In the genomic region with DNA sequence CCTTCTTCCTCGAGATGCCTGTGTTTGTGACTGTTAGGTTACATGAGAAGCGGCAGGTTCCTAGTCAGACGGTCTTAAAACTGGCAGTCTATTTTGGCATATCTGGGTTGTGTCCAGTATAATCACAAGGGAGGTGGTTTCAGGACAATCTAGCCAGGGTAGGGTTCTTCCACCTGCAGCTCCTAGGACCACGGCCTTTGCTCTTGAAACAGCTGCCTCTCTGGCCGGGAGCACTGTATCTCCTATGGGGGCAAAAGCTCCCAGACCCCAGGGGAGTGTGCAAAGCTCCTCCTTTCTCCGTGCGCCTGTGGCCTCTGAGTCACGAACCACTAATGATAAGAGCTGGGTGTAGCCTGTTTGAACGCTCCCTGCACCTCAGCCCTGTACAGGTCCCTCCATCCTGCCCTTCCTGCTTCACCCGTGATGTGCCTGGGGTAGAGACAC, we compare ENCODE assay signal across 13 mouse cellular contexts. TPM values are rescaled to one million over a fixed set of nuclear protein-coding genes. Genes with fewer than 3 reads are reported as not detected.
A peak's percentile ranks its signal among the peaks of the same experiment; 100 is the strongest.
DNase-seq lines count a peak whose midpoint lies in the region; ATAC-seq and TF ChIP-seq lines count a peak whose summit lies in the region.
"Had no signal": no experiment of that assay in that cellular context is flagged by ENCODE, and none has a peak within 500 bp of the region (broad histone marks: within the 10 kb centered on the region; RNA-seq: fewer than 3 reads in every experiment).

No protein-coding gene starts in this region.

- peak overlapping the region; percentile 5 to 30; a peak in 1 of 4 replicates for H3K4me3 ChIP-seq in liver, embryonic 14.5 days (ENCODE audit: insufficient read depth in 1 of 2, low read depth in 2 of 2, low read length in 2 of 2)
- no peak overlapping the region for H3K4me3 ChIP-seq in limb, embryonic 10.5 days
- H3K4me3 ChIP-seq in hindbrain, embryonic 12.5 days = no peak overlapping the region
- H3K4me3 ChIP-seq: neural tube, embryonic 13.5 days had no signal

- DNase-seq in CD4-positive, CD25-positive, alpha-beta regulatory T cell, adult 2 months (ENCODE audit: low read depth, low spot score) = peak; percentile 44
- DNase-seq in urinary bladder, postnatal 14 days (ENCODE audit: low spot score) = peak; percentile 40
- no peak for DNase-seq in urinary bladder, postnatal 36 days (ENCODE audit: low spot score in 2 of 2)
- DNase-seq in liver, embryonic 14.5 days (ENCODE audit: low read depth in 3 of 3, low spot score in 3 of 3) = peak in 1 of 3 experiments; percentile 56
- DNase-seq in limb, embryonic 10.5 days (ENCODE audit: low spot score) = no peak
- DNase-seq in kidney, adult 9 months = no peak
- DNase-seq: right cerebral cortex, postnatal 4 days; thymus, postnatal 4 days had no signal

- ATAC-seq in CD4-positive, CD25-positive, alpha-beta regulatory T cell, adult 4 months = no peak
- peak; percentile 66 for ATAC-seq in liver, embryonic 14.5 days (ENCODE audit: insufficient read depth)
- ATAC-seq in hindbrain, embryonic 12.5 days (ENCODE audit: low FRiP score) = no peak
- ATAC-seq: inflammation-experienced regulatory T-cells, adult 6 months had no signal

- H3K9me3 ChIP-seq in liver, embryonic 14.5 days (ENCODE audit: control insufficient read depth, low read length) = no peaks in the 10 kb centered on the region
- no peaks in the 10 kb centered on the region for H3K9me3 ChIP-seq in limb, embryonic 10.5 days (replicated peaks)
- no peaks in the 10 kb centered on the region for H3K9me3 ChIP-seq in hindbrain, embryonic 12.5 days (replicated peaks)
- H3K9me3 ChIP-seq: neural tube, embryonic 13.5 days had no signal

- TF ChIP-seq EP300 in liver, embryonic 14.5 days (IDR thresholded peaks at IDR 0.05; ENCODE audit: low read depth) = no peak

- TF ChIP-seq CTCF in liver, embryonic 14.5 days (IDR thresholded peaks at IDR 0.05; ENCODE audit: low read depth) = no peak

- H3K4me1 ChIP-seq in liver, embryonic 14.5 days (replicated peaks; ENCODE audit: control insufficient read depth in 2 of 2, insufficient read depth in 2 of 2, low read length in 1 of 2) = peaks cover 45 to 53% of the 10 kb centered on the region in 2 experiments
- H3K4me1 ChIP-seq in limb, embryonic 10.5 days = peaks cover 61% of the 10 kb centered on the region
- H3K4me1 ChIP-seq in hindbrain, embryonic 12.5 days = peaks cover 33% of the 10 kb centered on the region

- WGBS in liver, embryonic 14.5 days (ENCODE audit: insufficient replicate concordance) = 11% methylated on average over 10 of the region's 10 CpGs
- 85% methylated on average over 10 of the region's 10 CpGs for WGBS in limb, embryonic 10.5 days
- 71% methylated on average over 10 of the region's 10 CpGs for WGBS in hindbrain, embryonic 12.5 days

- H3K9ac ChIP-seq in liver, embryonic 14.5 days (replicated peaks) = peak overlapping the region; percentile 40
- no peak overlapping the region for H3K9ac ChIP-seq in hindbrain, embryonic 12.5 days
- H3K9ac ChIP-seq: neural tube, embryonic 13.5 days had no signal

- H3K36me3 ChIP-seq in liver, embryonic 14.5 days (replicated peaks; ENCODE audit: control insufficient read depth, insufficient read depth, low read depth) = no peaks in the 10 kb centered on the region; the same call in 1 of the 2 replicates
- H3K36me3 ChIP-seq in limb, embryonic 10.5 days = peaks cover 20% of the 10 kb centered on the region
- H3K36me3 ChIP-seq in hindbrain, embryonic 12.5 days = no peaks in the 10 kb centered on the region

- peak overlapping the region; percentile 65 for H3K4me2 ChIP-seq in liver, embryonic 14.5 days (ENCODE audit: low read depth)
- H3K4me2 ChIP-seq in hindbrain, embryonic 12.5 days (replicated peaks) = no peak overlapping the region
- H3K4me2 ChIP-seq: neural tube, embryonic 13.5 days had no signal

- H3K27ac ChIP-seq in liver, embryonic 14.5 days = peak overlapping the region; percentile 75
- no peak overlapping the region for H3K27ac ChIP-seq in limb, embryonic 10.5 days
- no peak overlapping the region for H3K27ac ChIP-seq in hindbrain, embryonic 12.5 days
- H3K27ac ChIP-seq: macrophage; neural tube, embryonic 13.5 days had no signal

- H3K27me3 ChIP-seq in liver, embryonic 14.5 days (ENCODE audit: control insufficient read depth, insufficient read depth, low read length) = no peaks in the 10 kb centered on the region
- H3K27me3 ChIP-seq in limb, embryonic 10.5 days (ENCODE audit: low read depth, poor library complexity, severe bottlenecking) = no peaks in the 10 kb centered on the region
- H3K27me3 ChIP-seq in hindbrain, embryonic 12.5 days = peaks cover 3% of the 10 kb centered on the region; the same call in 1 of the 2 replicates
- H3K27me3 ChIP-seq: neural tube, embryonic 13.5 days had no signal

RNA-seq across cellular contexts. Expression of a gene that starts 4.2 kb away (rescaled TPM):
- 10 to 100 TPM; 29.9 to 35.3 TPM for polyA plus RNA-seq in CD4-positive, CD25-positive, alpha-beta regulatory T cell, adult 4 months (2017; shearing (Covaris generic))
- 3.9 and 4.9 TPM in 2 replicates for polyA plus RNA-seq in liver, embryonic 14.5 days (2012; rRNA removed)
- 13.1 and 13.5 TPM in 2 replicates for polyA plus RNA-seq in liver, embryonic 14.5 days (2014; fragmentation: Nextera tagmentation; extraction: Ambion mirVana)
- 24.1 and 32.9 TPM in 2 replicates for polyA plus RNA-seq in limb, embryonic 10.5 days (2016; fragmentation: Nextera tagmentation; extraction: Ambion mirVana)
- 47.1 and 48.6 TPM in 2 replicates for polyA plus RNA-seq in hindbrain, embryonic 12.5 days (2016; fragmentation: Nextera tagmentation; extraction: Ambion mirVana)

RNA-seq across cellular contexts. Expression of a gene that starts 46.5 kb away (rescaled TPM):
- 10 to 100 TPM; 27.7 to 38.4 TPM for polyA plus RNA-seq in CD4-positive, CD25-positive, alpha-beta regulatory T cell, adult 4 months (2017; shearing (Covaris generic))
- polyA plus RNA-seq in liver, embryonic 14.5 days (2012; rRNA removed) = 2.5 and 2.8 TPM in 2 replicates
- 5.0 TPM in 2 replicates for polyA plus RNA-seq in liver, embryonic 14.5 days (2014; fragmentation: Nextera tagmentation; extraction: Ambion mirVana)
- polyA plus RNA-seq in limb, embryonic 10.5 days (2016; fragmentation: Nextera tagmentation; extraction: Ambion mirVana) = 19.8 and 25.7 TPM in 2 replicates
- 46.6 and 48.7 TPM in 2 replicates for polyA plus RNA-seq in hindbrain, embryonic 12.5 days (2016; fragmentation: Nextera tagmentation; extraction: Ambion mirVana)

Comparison
In these comparisons a context has a peak if more than half of its experiments do, and no peak if none do; other contexts are left out.
1. DNase-seq: peak in CD4-positive, CD25-positive, alpha-beta regulatory T cell, adult 2 months (single experiment) and urinary bladder, postnatal 14 days (single experiment); none in urinary bladder, postnatal 36 days (0 of 2), limb, embryonic 10.5 days (single experiment) and kidney, adult 9 months (single experiment).
2. H3K4me3 ChIP-seq: peak in liver, embryonic 14.5 days (2 of 2); none in limb, embryonic 10.5 days (single experiment) and hindbrain, embryonic 12.5 days (single experiment).